Mouse (Mus musculus) retina, postnatal 7 days (tissue): ENCODE measurements around the gene Sgpp1.

Experiments used
- DNase-seq: peaks from one replicate; pipeline ENCODE4 v3.0.0-alpha.2; 2012; ENCODE audit warnings: low read depth, low spot score

Sgpp1 gene

GRCm38 (mm10) chr12:75735246-75736200 lies at the start of gene Sgpp1:
Gene Sgpp1, minus strand, starts transcription at chr12:75735729.
- DNase-seq = peak; percentile 75

- no peak for DNase-seq
Observed at GRCm38 (mm10) chr12:75784271-75784751, 48.8 kb upstream of the Sgpp1 start.

- DNase-seq = no peak
Observed at GRCm38 (mm10) chr12:75781995-75782394, 46.5 kb upstream of the Sgpp1 start.

- no peak for DNase-seq
Observed at GRCm38 (mm10) chr12:75781445-75781844, 45.9 kb upstream of the Sgpp1 start.

GRCm38 (mm10) chr12:75772424-75773034 lies 37.0 kb upstream of the Sgpp1 start:
- peak; percentile 24 for DNase-seq

- no peak for DNase-seq
Observed at GRCm38 (mm10) chr12:75771410-75771809, 35.9 kb upstream of the Sgpp1 start.

GRCm38 (mm10) chr12:75766885-75767317 lies 31.4 kb upstream of the Sgpp1 start:
- no peak for DNase-seq

GRCm38 (mm10) chr12:75766395-75766794 lies 30.9 kb upstream of the Sgpp1 start:
- DNase-seq = no peak

GRCm38 (mm10) chr12:75765751-75766150 lies 30.2 kb upstream of the Sgpp1 start:
- no peak for DNase-seq

- DNase-seq = no peak
Observed at GRCm38 (mm10) chr12:75756387-75756786, 20.9 kb upstream of the Sgpp1 start.

GRCm38 (mm10) chr12:75753730-75754129 lies 18.2 kb upstream of the Sgpp1 start:
- no peak for DNase-seq

GRCm38 (mm10) chr12:75752077-75752476 lies 16.5 kb upstream of the Sgpp1 start:
- DNase-seq = no peak

GRCm38 (mm10) chr12:75748574-75748973 lies 13.0 kb upstream of the Sgpp1 start:
- no peak for DNase-seq

GRCm38 (mm10) chr12:75745697-75746290 lies 10.3 kb upstream of the Sgpp1 start:
- DNase-seq = no peak

GRCm38 (mm10) chr12:75742101-75742500 lies 6.6 kb upstream of the Sgpp1 start:
- no peak for DNase-seq

GRCm38 (mm10) chr12:75741273-75741672 lies 5.7 kb upstream of the Sgpp1 start:
- DNase-seq = no peak

- DNase-seq = no peak
Observed at GRCm38 (mm10) chr12:75740451-75740850, 4.9 kb upstream of the Sgpp1 start.

GRCm38 (mm10) chr12:75739611-75740010 lies 4.1 kb upstream of the Sgpp1 start:
- DNase-seq = no peak

- DNase-seq = no peak
Observed at GRCm38 (mm10) chr12:75736296-75736695, 767 bp upstream of the Sgpp1 start.

- peak; percentile 11 for DNase-seq
Observed at GRCm38 (mm10) chr12:75734891-75735245, 661 bp downstream of the Sgpp1 start.

- DNase-seq = no peak
Observed at GRCm38 (mm10) chr12:75734167-75734566, 1.4 kb downstream of the Sgpp1 start.

GRCm38 (mm10) chr12:75733331-75734070 lies 2.0 kb downstream of the Sgpp1 start:
- DNase-seq = no peak
